Mouse (Mus musculus): ENCODE measurements at regions not wholly inside any gene's neighbourhood (a gene's known extent, or its start where the extent isn't known, plus 50 kb on each side); places are given as distances from the start of the nearest gene placed in this dataset.

DNA sequence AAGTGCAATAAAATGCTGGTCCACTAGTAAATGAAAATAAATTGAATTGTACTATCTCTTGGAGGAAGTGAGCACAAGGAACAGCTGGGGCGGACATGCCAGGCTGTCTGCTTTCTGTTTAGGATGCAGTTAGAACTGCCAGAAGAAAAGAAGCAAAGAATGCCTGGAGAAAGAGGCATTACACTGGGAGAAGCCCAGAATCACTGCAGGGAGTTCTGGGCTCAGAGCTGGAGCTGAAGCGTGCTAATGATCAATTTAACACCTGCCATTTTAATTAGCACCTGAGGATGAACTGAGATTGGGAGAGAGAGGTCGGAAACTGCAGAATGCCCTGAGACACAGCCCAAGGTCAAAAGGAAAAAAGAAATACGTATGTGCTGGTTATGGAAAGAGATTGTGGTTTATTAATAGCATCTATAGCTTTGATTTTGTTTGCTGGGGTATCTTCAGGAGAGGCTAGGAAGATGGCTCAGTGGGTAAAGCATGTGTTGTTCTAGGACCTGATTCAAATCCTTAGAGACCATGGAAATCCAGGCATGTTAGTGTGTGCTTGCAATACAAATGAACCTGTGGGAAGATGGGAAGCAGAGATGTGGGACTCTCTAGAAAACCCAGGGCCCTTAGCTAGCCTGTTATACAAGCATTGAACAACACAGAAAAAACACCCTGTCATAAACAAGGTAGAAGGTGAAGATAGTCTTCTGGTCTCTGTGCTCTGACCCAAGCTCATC, 514.2 kb downstream of the Lmo7 start:
- TF ChIP-seq POLR2A (IDR thresholded peaks at IDR 0.05; ENCODE audit: low read depth, low read length) (no peak), CTCF (IDR thresholded peaks at IDR 0.05; ENCODE audit: borderline replicate concordance, insufficient read depth, low read length) (no peak)

Measured in embryonic fibroblast, embryonic 13.5 days (primary cell).